Mouse (Mus musculus) lung, adult 2 months (tissue): Measurements from ENCODE around the gene Foxj1.
"Not testable (repeated sequence)": the region's sequence is repeated elsewhere in the genome, so short reads cannot be mapped to it uniquely, and the experiment has no call there.

Experiments
- CTCF ChIP-seq: fragments of 200-500 bp; IDR thresholded peaks from 2 replicates; pipeline ENCODE4 v1.5.1; 2011; ENCODE audit warnings: mild to moderate bottlenecking, low read length, control low read depth; ENCODE audit not compliant: insufficient read depth
- POLR2A ChIP-seq: fragments of 200-500 bp; IDR thresholded peaks from 2 replicates; pipeline ENCODE4 v1.6.1; 2011; ENCODE audit warnings: low read depth, mild to moderate bottlenecking, control low read depth, low read length, borderline replicate concordance; ENCODE audit errors: extremely low read depth

DNA sequence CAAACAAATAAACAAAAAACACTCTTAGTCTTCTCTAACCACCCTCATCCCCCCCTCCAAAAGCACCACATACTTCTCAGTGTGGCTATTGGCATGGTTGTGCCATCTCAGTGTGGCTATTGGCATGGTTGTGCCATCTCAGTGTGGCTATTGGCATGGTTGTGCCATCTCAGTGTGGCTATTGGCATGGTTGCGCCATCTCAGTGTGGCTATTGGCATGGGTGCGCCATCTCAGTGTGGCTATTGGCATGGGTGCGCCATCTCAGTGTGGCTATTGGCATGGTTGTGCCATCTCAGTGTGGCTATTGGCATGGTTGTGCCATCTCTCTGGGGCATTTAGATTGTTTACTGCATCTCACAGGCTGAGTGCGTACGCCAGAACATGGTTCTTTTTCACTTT is 25.7 kb upstream of the Foxj1 start:
- not testable (repeated sequence) for TF ChIP-seq CTCF, POLR2A
